ENCODE assay signal across 8 mouse cellular contexts in the genomic region with DNA sequence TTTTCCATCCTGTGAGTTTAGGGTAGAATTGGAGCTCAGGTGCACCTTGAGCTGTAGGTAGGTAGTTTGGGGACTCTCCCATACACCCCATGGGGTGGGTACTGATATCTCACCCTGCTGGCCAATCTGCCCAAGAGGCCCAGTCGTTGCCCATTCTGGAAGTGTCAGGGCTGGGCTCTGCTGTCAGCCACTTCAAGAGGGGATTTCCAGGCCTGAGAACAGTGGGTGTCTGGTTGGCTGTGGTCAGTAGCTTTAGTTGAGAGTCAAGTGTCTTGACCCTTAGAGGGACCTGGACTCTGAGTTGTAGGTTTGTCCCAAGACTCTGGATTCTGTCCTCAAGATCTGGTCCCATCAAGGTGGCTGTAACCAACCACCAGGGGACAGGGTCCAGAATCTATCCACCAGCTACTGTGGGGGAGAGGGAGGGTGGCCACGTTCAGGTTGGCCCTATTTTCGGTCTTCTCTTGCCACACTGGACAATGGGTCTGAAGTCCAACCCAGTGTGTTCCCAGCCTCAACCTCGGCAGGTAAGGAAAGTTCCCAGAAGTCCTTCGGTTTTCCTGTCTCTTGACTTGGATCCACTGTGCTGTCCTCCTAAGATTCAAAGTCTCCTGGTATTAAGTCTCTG.
A peak's percentile ranks its signal among the peaks of the same experiment; 100 is the strongest.
DNase-seq lines count a peak whose midpoint lies in the region; ATAC-seq and TF ChIP-seq lines count a peak whose summit lies in the region.

No protein-coding gene starts in this region.

- peak overlapping the region; percentile 91 for H3K4me3 ChIP-seq in heart, embryonic 12.5 days
- peak overlapping the region; percentile 49; the same call in 1 of the 2 replicates for H3K4me3 ChIP-seq in cortical plate, adult 2 months (ENCODE audit: insufficient read depth, low read length)
- H3K4me3 ChIP-seq in intestine, embryonic 14.5 days (ENCODE audit: low read depth, low read length): peak overlapping the region; percentile 68; the same call in 1 of the 2 replicates
- H3K4me3 ChIP-seq in midbrain, embryonic 14.5 days (replicated peaks; ENCODE audit: low read depth, low read length): peak overlapping the region; percentile 91

- DNase-seq in heart, adult 11 months: no peak
- DNase-seq in intestine, embryonic 14.5 days (ENCODE audit: low spot score): no peak
- DNase-seq in midbrain, embryonic 14.5 days: peak; percentile 8
- DNase-seq in urinary bladder, postnatal 10 days (ENCODE audit: low spot score): no peak
- no peak for DNase-seq in right cerebral cortex, postnatal 36 days (ENCODE audit: low spot score in 2 of 2)
- DNase-seq in left cerebral cortex, postnatal 14 days (ENCODE audit: low spot score in 2 of 2): no peak

- TF ChIP-seq POLR2A in cortical plate, adult 2 months (IDR thresholded peaks at IDR 0.05; ENCODE audit: extremely low read depth, insufficient read depth, low read length): no peak

- peak overlapping the region; percentile 95; the same call in 1 of the 2 replicates for H3K9ac ChIP-seq in heart, embryonic 12.5 days
- H3K9ac ChIP-seq in intestine, embryonic 14.5 days (ENCODE audit: low read length): no peak overlapping the region
- H3K9ac ChIP-seq in midbrain, embryonic 14.5 days (replicated peaks; ENCODE audit: low read length): peak overlapping the region; percentile 98; the same call in 1 of the 2 replicates

- peaks cover 72% of the 10 kb centered on the region for H3K4me1 ChIP-seq in heart, embryonic 12.5 days (replicated peaks)
- peaks cover 5% of the 10 kb centered on the region for H3K4me1 ChIP-seq in cortical plate, adult 2 months (ENCODE audit: control insufficient read depth, insufficient read depth, low read length)
- H3K4me1 ChIP-seq in intestine, embryonic 14.5 days (replicated peaks; ENCODE audit: control insufficient read depth, insufficient read depth, low read length): peaks cover 69% of the 10 kb centered on the region
- H3K4me1 ChIP-seq in midbrain, embryonic 14.5 days (ENCODE audit: control insufficient read depth, insufficient read depth, low read length): peaks cover 64% of the 10 kb centered on the region

- H3K27me3 ChIP-seq in heart, embryonic 12.5 days (replicated peaks): no peaks in the 10 kb centered on the region
- 0 out of 2 replicates have a peak, but pooled peaks cover 7% of the 10 kb centered on the region for H3K27me3 ChIP-seq in intestine, embryonic 14.5 days (replicated peaks; ENCODE audit: control insufficient read depth, insufficient read depth, low read length)
- no peaks in the 10 kb centered on the region for H3K27me3 ChIP-seq in midbrain, embryonic 14.5 days (ENCODE audit: control insufficient read depth, insufficient read depth, low read length)

- H3K4me2 ChIP-seq in heart, embryonic 12.5 days: peak overlapping the region; percentile 92
- peak overlapping the region; percentile 99 for H3K4me2 ChIP-seq in intestine, embryonic 14.5 days (ENCODE audit: low read length)
- H3K4me2 ChIP-seq in midbrain, embryonic 14.5 days (ENCODE audit: low read length): peak overlapping the region; percentile 95

- ATAC-seq in heart, embryonic 12.5 days (ENCODE audit: insufficient number of reproducible peaks, low FRiP score): no peak
- no peak for ATAC-seq in intestine, embryonic 14.5 days (replicated peaks; ENCODE audit: low FRiP score, low TSS enrichment, low read depth)
- no peak for ATAC-seq in midbrain, embryonic 14.5 days (ENCODE audit: low FRiP score, low TSS enrichment)

- TF ChIP-seq CTCF in cortical plate, adult 2 months (IDR thresholded peaks at IDR 0.05; ENCODE audit: extremely low read depth, insufficient read depth, low read length): no peak

- 55% methylated on average over 5 of the region's 5 CpGs for WGBS in heart, embryonic 12.5 days
- 61% methylated on average over 5 of the region's 5 CpGs for WGBS in intestine, embryonic 14.5 days
- WGBS in midbrain, embryonic 14.5 days: 58% methylated on average over 5 of the region's 5 CpGs

- intact Hi-C loops in left cerebral cortex, postnatal 14 days (cut with DNase I): no loop called here

- H3K36me3 ChIP-seq in heart, embryonic 12.5 days: no peaks in the 10 kb centered on the region
- H3K36me3 ChIP-seq in intestine, embryonic 14.5 days (ENCODE audit: control insufficient read depth, insufficient read depth, low read length): no peaks in the 10 kb centered on the region
- H3K36me3 ChIP-seq in midbrain, embryonic 14.5 days (ENCODE audit: control insufficient read depth, insufficient read depth, low read length): no peaks in the 10 kb centered on the region

- no peaks in the 10 kb centered on the region for H3K9me3 ChIP-seq in heart, embryonic 12.5 days (replicated peaks)
- no peaks in the 10 kb centered on the region for H3K9me3 ChIP-seq in intestine, embryonic 14.5 days (ENCODE audit: control insufficient read depth, low read length)
- H3K9me3 ChIP-seq in midbrain, embryonic 14.5 days (ENCODE audit: control insufficient read depth, low read length): no peaks in the 10 kb centered on the region

- peak overlapping the region; percentile 94; the same call in 1 of the 2 replicates for H3K27ac ChIP-seq in heart, embryonic 12.5 days (ENCODE audit: poor library complexity, severe bottlenecking)
- no peak overlapping the region for H3K27ac ChIP-seq in cortical plate, adult 2 months (ENCODE audit: insufficient read depth, low read length)
- H3K27ac ChIP-seq in intestine, embryonic 14.5 days (ENCODE audit: low read depth): no peak overlapping the region
- no peak overlapping the region for H3K27ac ChIP-seq in midbrain, embryonic 14.5 days (replicated peaks; ENCODE audit: low read depth, low read length)
